Mouse (Mus musculus) myocyte (in vitro differentiated cells): ENCODE results near the gene Unc80.

Experiments used
- POLR2AphosphoS2 ChIP-seq: IDR thresholded peaks from one replicate; pipeline ENCODE4 v1.6.1; 2011; ENCODE audit warnings: low read depth, control low read depth; ENCODE audit not compliant: insufficient read length
- REST ChIP-seq: IDR thresholded peaks from one replicate; pipeline ENCODE4 v1.6.1; 2011; ENCODE audit warnings: mild to moderate bottlenecking, control low read depth, moderate library complexity; ENCODE audit not compliant: insufficient read depth, insufficient read length

DNA sequence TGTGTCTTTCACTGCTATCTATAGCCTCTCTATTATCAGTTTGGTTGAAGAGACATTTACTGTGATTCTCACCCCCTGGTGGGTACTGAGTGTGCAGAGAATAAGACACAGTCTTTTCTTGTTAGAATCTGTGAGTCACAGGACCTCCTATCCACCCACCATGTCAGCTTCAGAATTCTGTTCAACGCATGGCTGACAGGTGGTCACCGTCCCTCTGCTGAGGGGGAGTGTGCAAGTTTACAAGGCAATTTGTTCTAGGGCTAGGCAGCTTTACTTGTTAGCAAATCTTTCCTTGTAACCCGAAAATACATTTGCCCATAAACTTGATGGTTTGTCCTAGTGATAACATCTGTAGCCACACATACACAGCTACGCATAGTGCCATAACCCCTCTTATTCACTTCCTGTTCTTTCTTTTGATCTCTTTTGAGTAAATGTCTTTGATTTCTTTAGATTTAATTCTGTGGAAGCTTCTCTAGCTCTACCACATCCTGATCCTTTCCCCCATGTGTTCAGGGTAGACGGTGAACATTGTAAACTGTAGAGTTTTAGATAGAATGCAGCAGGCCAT, 84.3 kb downstream of the Unc80 start:
- TF ChIP-seq POLR2AphosphoS2 (no peak), REST (no peak)
